Mouse (Mus musculus) mouse trophoblast stem cell (cell line): ENCODE data around the gene Asb7.

Source experiments
- in situ Hi-C, 2 experiments: fragments of 300-500 bp; cut with MseI, MboI; formaldehyde crosslinking; loops; 2 replicates in 1 of 2; 3 replicates in 1 of 2; pipeline ENCODE4 v1.15.1; 2025

Gene Asb7

DNA sequence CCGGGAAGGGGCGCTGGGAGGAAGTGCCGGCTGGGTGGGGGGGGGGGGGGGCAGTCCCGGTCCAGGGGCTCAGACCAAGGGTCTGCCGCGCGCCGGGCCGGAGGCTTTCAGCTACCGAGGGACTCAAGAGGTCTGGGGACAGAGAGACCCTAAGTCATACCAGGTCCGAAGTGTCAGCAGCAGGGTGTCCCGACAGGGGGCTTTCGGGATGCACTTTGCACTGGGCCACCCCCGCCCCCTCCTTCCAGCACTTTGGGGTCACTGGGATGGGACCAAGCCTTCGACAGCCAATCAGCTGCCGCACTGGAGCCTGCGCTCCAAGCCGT is at the start of gene Asb7:
Asb7 (minus strand) TSS at position 303 of the 326 bp plus-strand sequence.
- in situ Hi-C loops = no loop called here

DNA sequence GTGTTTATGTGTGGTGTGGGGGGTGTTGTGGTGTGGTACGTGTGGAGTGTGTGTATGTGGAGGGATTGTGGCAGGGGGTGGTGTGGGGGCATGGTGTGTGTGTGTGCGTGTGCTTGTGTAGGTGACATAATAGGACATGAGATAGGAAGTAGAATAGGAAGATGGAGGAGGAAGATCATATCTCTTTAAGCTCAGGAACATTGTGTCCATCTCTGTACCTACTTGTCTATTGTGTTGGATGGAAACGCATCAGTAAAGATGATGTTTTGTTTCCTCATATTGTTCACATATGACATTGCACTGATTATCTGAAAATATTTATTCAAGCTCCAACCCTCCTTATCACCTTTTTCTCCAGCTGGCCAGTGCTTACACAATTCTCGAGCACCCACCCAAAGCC is 48.0 kb upstream of the Asb7 start:
- in situ Hi-C loops = no loop called here

DNA sequence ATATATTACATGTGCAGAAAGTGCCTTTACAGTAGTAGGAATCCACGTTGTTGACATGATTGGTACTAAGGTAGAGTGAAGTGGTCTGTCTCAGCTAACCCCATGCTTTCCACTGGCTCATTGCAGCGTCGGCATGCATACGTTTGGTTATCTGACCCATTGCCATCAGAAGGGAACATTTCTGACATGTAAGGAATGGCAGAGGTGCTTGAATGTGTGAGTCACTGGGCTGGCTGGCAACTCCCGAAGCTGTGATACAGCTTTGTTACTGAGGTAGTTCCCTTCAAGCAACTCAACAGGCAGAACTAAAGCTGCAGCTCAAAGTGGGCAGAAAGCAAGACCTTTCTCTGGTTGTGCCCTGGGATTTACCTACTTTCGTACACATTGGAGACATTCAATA is 45.6 kb upstream of the Asb7 start:
- in situ Hi-C loops = no loop called here

DNA sequence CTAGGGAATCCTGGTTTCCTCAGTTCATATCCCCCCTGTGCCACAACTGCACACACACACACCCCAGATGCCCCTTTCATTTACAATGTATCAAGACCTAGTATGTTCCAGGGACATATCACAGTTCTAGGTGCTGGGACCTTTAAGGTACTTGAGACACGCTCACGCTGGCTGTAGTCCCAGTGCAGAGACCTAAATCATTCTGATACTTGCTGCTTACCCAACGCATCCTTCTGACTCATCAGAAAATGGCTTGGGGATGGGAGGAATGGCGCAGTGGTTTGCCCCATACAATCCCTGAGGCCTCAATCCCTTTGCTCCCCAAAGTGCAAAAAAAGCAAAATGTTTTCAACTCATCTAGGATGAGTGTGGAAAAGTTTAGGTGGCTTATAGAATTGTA is 45.1 kb upstream of the Asb7 start:
- in situ Hi-C loops = no loop called here

DNA sequence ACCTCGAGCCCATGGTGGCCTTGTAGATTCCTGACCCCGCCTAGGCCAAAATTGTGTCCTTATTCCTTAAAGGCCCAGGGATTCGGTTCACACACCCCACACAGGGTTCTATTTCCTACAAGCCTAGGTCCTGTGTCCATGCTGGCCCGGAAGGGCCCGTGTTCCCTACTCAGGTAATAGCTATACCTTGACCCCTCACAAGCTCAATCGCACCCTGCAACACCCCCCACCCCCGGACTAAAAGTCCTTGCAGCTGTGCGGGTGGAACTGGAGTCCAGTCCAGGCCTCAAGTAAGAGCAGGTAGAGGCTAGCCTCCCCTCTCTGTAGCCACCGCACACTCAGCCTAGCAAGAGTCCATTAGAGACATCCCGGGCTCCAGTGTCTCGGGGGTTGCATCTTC is 44.5 kb upstream of the Asb7 start:
- in situ Hi-C loops = no loop called here

DNA sequence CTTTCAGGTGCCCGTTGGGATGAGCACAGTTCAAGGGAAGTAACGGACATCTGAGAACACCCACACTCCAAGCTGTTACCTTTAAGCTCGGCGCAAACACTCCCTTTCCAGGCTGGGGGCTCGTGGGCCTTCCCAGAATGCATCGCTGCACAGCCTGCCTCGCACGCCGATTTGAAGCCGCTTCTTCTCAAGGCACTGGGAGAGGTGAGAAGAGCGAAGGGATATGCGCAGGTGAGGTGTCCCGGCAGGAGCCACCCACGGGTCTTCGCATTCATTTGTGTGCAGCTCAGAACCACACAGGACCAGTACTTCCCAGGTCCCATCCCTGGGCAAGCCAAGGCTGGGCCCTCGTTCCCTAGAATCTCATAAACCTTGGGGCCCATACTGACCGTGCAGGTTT is 44.0 kb upstream of the Asb7 start:
- in situ Hi-C loops = no loop called here

DNA sequence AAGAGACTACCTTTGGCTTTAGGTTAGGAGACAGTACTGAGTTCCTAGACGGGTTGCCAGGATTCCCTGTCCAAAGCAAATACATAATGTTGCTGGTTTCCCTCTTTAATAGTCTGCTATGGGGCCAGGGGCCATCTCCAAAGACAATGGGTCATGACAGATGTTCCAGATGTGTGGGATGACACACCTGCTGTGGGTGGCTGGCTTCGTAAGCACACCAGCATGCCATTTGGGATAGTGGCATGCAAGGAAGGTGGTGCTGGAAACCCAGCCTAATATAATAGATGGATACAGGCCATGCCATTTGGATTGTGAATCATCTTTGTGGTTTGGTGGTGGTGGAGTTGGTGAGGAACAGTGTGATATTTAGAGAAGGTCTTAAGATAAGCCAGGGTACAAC is 39.8 kb upstream of the Asb7 start:
- in situ Hi-C loops = no loop called here

DNA sequence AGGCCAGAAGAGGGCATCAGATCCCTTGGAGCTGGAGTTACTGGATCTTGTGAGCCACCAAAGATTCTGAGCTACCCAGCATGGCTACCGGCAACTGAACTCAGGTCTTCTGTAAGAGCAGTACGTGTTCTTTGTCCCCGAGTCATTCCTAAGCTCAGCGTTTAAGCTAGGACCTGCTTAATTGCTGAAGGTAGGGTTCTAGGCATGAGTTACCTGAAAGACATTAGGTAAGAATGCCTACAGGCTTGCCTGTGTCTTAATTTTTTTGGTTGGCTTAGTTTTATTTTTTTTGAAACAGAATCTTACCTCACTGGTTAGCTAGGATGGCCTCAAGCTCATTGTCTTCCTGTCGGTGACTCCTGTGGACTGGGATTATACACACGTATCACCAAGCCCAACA is 38.7 kb upstream of the Asb7 start:
- in situ Hi-C loops = no loop called here

DNA sequence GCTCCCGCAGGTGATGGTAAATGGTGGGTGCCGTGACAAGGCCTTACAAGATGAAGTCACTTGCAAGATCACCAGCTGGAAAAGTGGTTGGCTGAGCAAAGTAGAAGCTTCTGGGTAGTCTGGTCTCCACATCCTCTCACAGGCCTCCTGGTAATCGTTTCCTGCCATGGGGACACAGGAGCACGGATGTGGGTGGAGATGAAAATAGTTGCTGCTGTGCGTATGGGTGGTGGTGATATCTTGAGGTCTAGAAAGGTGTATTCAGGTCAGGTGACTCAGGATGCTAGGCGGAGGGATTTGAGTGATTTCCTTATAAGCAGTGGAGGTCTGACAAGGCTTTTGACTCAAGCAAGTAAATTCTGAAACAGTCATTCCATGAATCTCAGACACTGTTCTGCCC is 35.6 kb upstream of the Asb7 start:
- in situ Hi-C loops = no loop called here

DNA sequence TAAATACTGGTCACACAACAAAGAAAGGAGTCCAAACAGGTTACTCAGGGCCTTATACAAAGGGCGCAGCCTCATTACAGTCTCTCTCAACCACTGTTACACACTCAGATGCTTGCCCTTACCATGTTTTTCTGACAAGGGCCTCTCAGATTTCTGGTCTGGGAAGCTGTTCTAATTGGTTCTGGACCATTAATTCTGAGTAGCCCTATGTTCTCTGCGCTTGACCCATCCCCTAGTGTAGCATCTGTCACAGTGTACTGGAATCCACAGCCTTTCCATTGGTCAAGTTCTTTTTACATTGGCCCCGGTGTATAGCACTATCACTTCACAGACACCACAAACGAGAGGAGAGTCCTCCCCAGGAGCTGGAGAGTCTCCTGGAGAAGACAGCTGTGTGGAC is 35.1 kb upstream of the Asb7 start:
- in situ Hi-C loops = no loop called here

DNA sequence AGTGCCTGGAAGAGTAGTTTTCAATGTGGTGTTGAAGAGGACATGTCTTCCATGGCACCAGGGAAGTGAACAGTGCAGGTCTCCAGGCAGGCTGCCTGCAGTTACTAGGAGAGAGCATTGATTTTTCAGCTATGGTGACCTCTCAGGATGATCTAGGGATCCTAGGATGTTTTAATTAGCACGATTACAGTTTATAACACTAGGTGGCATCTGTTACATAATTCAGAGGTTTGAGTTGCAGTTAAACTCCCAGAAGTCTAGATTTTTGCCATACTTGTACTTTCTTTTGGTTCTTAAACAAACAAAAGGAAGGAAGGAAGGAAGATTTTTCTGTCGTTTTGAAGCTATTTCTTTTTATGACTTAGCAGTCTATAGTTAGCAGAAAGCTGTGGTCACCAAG is 21.8 kb upstream of the Asb7 start:
- in situ Hi-C loops = loop anchor here (10.0 kb wide), 2 partner anchors 104 to 124 kb away; partner anchors contain the start of gene Adamts17 (in 1 of the 2)

DNA sequence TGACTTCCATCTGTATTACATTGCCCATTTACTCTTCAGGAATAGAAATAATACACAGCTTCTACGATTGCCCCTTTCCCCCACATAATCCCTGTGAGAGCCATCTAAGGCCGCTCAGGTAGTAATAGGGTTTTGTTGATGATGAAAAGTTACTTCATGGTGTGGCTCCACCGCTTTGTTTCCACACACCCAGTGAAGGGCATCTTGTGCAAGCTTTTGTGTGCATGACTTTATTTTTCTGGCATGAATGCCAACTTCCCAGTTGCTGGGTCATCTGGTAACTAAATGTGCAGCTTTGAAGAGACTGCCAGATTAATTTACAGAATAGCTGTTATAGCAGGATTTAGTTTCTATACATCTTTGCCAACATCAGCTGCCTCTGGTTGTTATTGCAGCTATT is 15.2 kb upstream of the Asb7 start:
- in situ Hi-C loops = no loop called here

DNA sequence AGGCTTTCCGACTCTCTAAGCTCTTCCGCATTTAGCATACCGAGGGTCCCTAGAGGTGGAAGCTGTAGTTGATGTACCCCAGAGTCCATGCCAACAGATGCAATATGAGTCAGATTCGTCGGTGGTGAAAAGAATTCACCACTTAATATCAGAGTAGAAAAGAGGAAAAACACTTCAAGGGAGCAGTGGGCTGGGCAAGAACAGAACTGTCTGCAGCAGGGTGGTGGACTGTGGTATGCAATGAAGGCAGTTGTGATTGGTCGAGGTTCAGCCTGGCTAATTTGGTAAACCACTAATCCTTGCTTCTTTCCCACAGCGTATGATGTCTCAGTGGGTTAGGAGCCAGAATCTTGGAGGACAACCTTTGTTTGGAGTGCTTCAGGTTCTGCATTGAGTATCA is 13.3 kb upstream of the Asb7 start:
- in situ Hi-C loops = no loop called here

DNA sequence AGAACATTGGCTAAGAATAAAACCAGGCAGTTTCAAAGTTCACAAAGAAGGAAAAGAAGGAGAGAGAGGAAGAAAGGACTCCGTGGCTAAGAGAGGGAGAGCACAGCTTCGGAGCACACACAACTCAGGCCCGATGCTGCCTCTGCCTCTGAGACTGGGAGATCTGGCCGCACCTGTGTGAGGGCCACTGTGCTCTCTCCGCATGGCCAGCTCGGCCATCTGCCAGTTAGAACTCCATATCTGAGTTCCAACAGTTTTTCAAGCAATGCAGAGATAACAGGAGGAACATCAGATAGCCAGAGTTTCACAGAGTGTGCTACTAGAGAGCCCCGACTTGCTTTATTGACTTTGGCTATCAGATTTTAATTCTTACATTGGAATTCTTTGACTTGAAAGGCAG is 5.1 kb upstream of the Asb7 start:
- in situ Hi-C loops = no loop called here

DNA sequence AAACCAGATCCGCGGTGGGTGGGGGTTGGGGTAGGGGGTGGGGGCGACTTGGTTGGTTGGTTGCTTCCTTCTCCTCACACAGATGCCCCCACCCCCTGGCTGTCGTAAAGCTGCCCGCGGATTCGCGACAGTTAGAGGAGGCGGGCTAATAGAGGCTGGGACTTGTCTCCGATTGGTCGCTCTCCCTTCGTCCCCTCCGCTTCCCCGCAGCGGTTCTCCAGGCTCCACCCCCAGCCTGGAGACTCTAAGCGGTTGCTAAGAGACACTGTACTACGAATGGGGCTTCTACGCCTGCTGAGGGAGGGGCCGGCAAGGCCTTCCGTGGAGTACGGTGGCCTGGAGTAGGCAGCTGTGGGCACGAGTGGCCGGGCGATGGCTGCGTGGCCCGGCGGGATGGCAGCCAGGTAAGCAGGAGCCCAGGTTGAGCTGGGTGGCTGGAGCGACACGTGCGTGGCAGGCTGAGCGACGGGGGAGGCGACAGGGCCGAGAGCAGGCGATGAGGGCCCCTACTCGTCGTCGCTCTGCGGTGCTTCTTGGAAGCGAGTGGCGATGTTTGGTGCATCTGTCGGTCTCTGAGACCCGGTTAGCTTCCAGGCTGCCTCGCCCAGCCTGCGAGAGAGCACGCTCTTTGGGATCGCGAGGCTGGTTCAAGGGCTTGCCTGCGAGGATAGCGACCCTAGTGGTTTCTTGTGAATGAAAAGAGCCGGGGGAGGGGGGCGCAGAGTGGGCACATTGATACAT is 394 bp upstream of the Asb7 start, which contains the start of gene Lins1:
Lins1 (plus strand) TSS at position 270 of the 741 bp plus-strand sequence.
- in situ Hi-C loops = no loop called here

DNA sequence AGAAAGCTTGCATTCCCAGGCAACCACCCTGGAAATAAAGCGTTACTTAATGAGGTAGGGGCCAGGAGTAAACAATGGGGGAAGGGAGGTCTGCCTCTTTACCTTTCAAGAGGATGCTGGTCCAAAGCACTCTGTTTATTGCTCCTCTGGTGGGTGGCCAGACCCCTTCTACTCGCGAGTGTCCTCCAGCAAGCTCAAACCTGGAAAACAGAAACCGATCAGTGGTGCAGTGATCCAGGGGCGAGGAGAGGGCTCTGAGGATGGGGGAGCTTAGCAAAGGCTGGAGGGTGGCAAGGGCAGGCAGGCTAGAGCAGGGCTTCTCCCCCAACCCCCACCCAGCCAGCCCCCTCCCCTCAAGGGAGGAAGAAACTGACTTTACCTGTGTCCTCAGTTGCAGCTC is 675 bp downstream of the Asb7 start:
- in situ Hi-C loops = no loop called here

DNA sequence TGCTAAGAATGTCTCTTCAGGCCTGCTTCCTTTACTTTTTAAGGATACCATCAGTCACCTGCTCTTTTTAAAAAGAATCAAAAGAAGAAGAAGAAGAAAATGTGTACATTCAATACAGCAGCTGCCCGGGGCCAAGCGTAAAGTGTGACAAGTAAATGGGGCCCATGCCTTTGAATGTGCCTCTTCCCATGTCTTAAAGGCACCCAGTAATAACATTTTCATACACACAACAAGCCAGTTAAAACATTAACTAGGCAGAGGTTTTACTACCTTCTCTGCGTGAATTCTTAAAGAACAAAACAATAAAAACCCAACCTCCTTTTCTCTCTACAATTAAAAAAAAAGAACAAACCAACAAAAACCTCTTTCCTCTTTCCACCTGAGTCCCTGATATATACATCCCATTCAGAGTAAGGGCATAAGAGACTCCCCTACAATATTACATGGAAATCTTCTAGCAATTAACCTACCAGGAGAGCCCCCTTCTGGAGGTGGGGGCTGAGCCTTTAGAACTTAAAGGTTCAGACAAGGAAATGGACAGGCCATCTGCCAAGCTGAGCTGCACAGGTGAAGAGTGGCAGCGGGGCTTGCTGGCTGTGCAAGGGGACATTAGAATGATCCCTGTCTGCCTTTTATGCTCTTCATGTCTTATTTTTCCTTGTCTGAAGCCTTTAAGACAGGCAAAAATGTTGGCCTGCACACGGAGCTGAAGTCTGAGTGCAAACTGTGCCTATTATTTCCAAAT is 7.1 kb downstream of the Asb7 start:
- in situ Hi-C loops = no loop called here

DNA sequence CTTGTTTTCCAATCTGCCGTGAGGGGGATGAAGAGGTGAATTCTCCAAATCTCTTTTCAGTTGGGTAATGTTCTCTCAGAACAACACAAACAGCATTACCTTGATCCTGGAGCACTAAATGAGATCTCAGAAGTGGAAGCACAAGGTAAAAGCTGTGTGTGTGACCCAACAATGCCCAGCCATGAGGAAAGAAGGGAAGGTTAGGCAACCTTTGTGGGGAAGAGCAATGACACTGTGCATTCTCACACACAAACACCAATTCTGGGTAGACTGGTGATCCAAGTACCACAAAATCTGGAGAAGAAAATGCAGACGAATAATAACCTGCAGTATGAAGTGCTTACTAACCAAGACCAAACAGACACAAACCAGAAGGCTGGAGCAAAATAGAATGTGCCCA is 13.6 kb downstream of the Asb7 start:
- in situ Hi-C loops = no loop called here

DNA sequence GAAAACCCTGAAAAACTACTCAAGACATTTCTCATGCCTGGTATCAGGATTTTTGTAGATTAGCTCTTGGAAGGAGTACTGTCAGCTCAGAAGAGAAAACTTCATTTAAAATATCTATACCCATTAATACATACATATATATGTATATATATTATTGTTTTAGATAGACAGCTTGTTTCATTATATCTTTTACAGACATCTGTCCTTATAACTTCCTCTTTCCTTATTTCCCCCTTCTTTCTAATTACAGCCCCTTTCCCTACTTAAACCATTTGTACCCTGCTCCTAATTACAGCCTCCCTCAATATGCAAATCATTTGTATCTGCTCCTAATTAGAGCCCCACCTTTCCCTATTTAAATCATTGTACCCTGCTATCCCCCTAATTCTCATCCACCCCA is 22.3 kb downstream of the Asb7 start:
- in situ Hi-C loops = loop anchor here (10.0 to 25.0 kb wide), 3 partner anchors 355 to 555 kb away; partner anchors contain the start of gene Chsy1 (in 1 of the 2)

DNA sequence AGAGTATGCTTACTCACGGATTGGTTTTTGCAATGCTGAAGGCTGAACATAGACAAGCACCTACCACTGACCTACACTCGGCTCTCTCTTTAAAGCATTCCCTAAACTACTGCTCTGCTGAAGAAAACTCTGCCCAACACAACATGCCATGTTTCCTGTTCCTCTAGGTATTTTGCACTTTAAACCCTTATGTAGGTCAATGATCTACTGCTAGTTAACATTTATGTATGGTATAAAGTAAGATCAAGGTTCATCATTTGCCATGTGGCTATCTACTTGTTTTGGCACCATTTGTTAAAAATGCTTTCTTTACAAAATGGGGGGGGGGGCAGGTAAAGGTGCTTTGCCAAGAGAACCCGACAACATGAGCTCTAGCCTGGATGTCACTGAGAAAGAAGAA is 25.8 kb downstream of the Asb7 start:
- in situ Hi-C loops = loop anchor here (10.0 to 25.0 kb wide), 3 partner anchors 351 to 551 kb away; partner anchors contain the start of gene Chsy1 (in 1 of the 2)

DNA sequence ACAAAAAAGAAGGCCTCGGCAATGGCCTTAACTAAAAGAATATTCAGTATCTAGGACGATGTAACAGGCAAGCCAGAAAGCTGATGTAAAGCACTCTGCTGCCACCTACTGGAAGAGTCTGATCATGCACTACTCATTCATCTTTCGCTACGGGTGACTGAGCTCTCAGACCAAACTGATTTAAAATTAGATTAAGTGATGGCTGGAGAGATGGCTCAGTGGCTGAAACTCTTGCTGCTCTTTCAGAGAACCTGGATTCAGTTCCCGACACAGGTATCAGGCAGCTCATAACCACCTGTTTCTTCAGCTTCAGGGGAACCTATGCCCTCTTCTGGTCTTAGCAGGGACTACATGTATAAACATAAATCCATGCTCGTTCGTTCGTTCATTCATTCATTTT is 27.8 kb downstream of the Asb7 start:
- in situ Hi-C loops = loop anchor here (10.0 to 25.0 kb wide), 3 partner anchors 349 to 549 kb away; partner anchors contain the start of gene Chsy1 (in 1 of the 2)

DNA sequence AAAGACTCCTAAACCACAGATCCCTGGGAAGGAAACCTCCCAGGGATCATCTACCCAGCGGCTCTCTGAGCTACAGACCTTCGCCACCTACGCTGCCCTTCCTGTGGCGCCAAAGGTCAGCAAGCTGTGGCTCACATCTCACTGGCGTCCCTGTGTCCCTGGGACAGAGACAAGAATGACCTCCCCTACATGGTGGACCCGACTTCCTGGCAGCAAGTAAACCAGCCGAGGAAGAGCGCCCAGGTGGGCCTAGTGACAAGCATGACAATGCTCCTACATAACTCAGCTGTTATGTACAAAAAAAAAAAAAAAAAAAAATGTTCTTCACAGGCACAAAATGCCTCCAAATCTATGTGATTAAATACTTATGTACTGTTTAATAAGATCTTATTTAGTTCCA is 28.4 kb downstream of the Asb7 start:
- in situ Hi-C loops = loop anchor here (10.0 to 25.0 kb wide), 3 partner anchors 349 to 549 kb away; partner anchors contain the start of gene Chsy1 (in 1 of the 2)

DNA sequence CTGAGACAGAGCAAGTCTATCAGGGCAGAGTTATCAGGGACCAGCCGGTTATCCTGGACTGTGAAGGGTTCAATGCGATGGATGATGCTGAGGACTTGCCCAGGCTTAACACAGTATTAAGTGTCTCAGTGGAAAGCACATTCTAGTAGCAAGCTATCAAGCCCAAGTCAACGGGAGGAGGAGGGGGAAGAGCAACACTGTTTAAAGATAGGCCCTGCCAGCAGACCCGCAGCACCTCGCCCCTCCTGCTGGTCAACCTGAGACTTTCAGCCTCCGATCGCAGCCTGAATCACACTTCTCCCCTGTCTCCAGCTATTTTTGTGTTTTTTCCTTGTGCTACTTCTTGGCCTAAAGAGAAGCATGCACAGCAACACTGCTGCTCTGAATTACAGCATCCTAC is 29.1 kb downstream of the Asb7 start:
- in situ Hi-C loops = loop anchor here (10.0 to 25.0 kb wide), 3 partner anchors 348 to 548 kb away; partner anchors contain the start of gene Chsy1 (in 1 of the 2)
